Mouse (Mus musculus) thymus, postnatal 10 days (tissue): ENCODE results near the gene Mrps33.

Source experiments
- DNase-seq, 2 experiments: peaks; one replicate each; pipeline ENCODE4 v3.0.0; 2021; ENCODE audit warnings: low spot score in 2 of 2

Mrps33 gene

GRCm38 (mm10) chr6:39810612-39811116 is at the start of gene Mrps33:
Gene Mrps33 (minus strand): TSS chr6:39810988.
- peak; percentile 97 to 98 for DNase-seq

- no peak for DNase-seq
Observed at GRCm38 (mm10) chr6:39849667-39850066, 38.9 kb upstream of the Mrps33 start.

DNA sequence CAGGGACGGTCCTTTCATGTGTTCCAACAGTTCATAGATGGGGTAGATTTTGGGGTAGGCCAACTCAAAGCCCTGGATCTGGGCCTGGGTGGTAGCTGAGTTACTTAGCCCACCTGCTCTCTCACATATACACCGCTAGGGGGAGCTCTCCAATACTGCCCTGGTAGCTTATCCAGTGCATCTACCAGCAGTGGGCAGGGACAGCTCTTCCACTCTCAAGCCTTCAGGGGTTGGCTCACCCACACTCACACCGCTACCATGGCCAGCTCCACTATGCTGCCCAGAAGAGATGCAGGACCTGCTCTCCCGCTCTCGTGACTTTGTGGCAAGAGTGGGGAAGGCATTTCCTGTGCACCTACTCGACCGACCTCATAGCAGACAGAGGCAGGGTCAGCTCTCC is 38.0 kb upstream of the Mrps33 start:
- DNase-seq: no peak

- no peak for DNase-seq
Observed at GRCm38 (mm10) chr6:39847538-39847937, 36.8 kb upstream of the Mrps33 start.

- no peak for DNase-seq
Observed at GRCm38 (mm10) chr6:39843698-39844342, 33.0 kb upstream of the Mrps33 start.

DNA sequence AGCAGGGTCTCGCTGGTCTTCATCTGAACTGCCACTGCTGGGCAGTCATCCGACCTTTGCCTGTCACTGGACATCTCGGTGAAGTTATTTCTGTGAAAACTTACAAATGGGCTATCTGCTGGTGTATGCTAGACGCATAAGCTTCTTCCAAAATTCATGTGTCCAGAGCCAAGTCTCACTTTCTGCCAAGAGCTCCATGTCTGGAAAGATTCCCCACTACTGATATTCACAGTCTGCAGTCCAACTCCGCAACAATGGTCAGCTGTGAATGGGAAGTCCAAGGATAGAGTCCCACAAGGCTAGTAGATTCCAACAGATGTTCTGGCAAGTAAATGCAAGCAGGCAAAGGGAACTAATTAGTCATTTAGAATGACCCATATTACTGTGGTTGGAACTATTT is 17.9 kb upstream of the Mrps33 start:
- no peak for DNase-seq

DNA sequence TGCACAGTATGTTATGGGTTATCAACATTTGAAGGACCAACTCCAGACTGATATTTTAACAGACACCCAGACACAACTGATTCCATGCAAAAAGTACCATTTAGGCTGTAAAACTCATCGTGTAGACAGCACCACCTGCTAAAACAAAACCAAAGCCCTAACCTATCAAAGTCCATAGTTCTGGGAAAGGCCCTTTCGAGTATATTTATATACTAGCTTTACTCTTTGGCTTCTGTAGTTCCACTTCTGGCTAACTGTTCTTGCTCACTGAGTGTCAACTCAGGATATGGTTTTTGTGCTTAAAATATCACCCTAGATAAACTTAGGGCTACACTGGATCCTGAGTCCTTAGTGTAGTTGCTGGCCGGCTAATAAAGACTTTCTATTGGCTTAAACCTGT is 10.5 kb upstream of the Mrps33 start:
- DNase-seq: no peak

- DNase-seq: no peak
Observed at GRCm38 (mm10) chr6:39818922-39819321, 8.1 kb upstream of the Mrps33 start.

- DNase-seq: peak; percentile 8 to 11
Observed at GRCm38 (mm10) chr6:39808511-39808910, 2.3 kb downstream of the Mrps33 start.

- DNase-seq: no peak
Observed at GRCm38 (mm10) chr6:39807050-39807560, 3.7 kb downstream of the Mrps33 start.

DNA sequence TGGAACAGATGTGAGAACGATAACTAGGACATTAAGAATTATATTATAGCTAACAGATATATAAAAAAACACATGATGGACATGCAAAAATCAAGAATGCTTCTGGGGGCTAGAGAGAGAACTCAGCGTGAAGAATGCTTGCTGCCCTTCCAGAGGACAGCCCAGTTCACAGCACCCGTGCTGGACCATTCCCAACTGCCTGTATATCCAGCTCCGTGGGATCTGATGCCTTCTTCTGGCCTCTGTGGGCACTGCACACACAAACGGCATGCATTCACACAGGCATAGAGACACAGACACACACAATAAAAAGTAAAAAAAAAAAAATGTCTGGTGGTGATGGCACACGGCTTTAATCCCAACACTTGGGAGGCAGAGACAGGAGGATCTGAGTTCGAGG is 4.5 kb downstream of the Mrps33 start:
- DNase-seq: no peak

- DNase-seq: no peak
Observed at GRCm38 (mm10) chr6:39805916-39806315, 4.9 kb downstream of the Mrps33 start.

DNA sequence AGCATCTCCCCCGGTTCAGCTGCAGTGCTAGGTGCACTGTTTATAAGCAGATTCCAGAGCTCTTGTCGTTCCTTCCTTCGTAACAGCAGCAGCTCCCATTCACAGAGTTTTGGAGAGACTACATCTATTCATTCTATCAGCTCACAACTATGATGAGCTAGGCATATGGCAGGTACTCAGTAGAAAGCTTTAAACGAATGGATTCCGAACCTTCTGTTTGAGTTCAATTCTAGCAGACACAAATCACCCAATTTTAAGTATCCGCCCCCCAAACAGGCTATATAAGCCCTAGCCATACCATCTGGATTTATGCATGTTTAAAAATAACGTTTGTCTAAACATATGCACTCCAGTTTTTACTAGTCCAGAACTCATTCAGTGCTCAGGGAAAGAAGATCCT is 9.8 kb downstream of the Mrps33 start:
- DNase-seq: no peak

DNA sequence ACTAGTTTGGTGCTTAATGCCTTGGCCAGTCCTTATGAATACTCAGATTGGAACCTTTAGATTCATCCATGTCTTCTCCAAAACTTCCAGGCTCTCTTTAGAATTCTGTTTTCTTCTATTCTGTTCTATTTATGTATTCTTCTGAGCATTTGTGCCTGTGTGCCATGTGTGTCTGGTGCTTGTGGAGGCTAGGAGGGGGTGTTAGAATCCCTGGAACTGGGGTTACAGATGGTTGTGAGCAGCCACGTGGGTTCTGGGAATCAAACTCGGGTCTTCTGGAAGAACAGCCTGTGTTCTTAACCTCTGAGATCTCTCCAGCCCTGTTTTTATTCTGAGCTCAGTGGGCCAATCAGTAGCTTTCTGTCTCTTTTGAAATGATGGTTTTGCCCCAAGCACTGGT is 13.7 kb downstream of the Mrps33 start:
- no peak for DNase-seq

GRCm38 (mm10) chr6:39796150-39796549 is 14.6 kb downstream of the Mrps33 start:
- DNase-seq: no peak

- DNase-seq: no peak
Observed at GRCm38 (mm10) chr6:39791806-39792205, 19.0 kb downstream of the Mrps33 start.

DNA sequence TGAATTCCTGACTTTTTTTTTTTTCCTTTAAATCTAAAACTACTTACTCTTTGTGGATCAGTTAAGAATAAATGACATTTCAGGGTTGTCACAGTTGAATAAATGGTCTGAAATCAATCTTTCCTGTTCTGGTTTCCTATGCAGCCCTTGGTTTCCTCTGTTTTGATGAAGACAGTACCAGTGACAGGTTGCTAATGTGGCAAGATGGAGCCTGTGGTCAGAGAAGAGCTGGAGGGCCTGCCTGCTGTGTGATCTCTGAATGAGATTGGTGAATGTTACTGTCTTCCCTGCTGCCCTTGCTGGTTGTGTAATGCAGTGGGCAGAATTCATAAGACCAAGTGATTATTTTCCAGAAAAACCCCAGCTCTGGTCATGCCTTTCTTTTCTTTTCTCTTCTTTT is 22.4 kb downstream of the Mrps33 start:
- DNase-seq: no peak

- no peak for DNase-seq
Observed at GRCm38 (mm10) chr6:39787783-39788182, 23.0 kb downstream of the Mrps33 start.

DNA sequence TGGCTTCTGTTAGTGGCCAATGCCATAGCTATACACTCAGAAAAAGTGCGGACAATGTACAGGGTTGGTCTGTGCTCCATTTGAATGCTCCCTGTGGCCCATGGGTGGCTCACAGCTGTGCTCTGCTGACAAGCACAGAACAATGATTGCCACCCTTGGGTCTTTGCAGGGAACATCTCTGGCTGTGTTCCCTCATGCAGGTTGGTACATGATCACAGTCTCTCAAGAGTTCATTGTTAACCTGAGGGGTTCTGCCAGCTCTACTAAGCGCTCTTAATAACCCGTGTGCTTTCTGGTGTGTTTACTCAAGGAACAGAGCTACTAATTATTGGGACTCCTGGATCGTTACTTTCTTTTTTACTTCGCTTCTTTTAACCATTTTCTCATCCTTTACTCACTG is 24.8 kb downstream of the Mrps33 start:
- DNase-seq: no peak

GRCm38 (mm10) chr6:39783521-39783920 is 27.3 kb downstream of the Mrps33 start:
- no peak for DNase-seq

DNA sequence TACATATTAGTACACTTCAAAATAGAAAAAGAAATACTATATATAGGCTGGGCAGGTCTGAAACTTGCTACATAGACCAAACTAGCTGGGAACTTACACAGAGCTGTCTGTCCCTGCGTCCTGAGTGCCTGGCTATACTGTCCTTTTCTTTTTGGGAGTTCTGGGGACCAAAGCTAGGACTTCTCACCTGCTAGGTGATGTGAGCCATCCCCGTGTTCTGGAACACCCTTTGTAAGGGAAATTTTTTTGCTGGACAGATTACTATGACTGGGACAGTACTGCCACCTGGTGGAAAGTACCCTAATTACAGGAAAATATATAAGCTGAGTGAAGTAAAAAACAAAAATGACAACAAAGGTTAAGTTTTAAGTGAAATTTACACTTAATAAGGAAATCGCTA is 28.2 kb downstream of the Mrps33 start:
- peak in 1 of 2 experiments; percentile 55 for DNase-seq

DNA sequence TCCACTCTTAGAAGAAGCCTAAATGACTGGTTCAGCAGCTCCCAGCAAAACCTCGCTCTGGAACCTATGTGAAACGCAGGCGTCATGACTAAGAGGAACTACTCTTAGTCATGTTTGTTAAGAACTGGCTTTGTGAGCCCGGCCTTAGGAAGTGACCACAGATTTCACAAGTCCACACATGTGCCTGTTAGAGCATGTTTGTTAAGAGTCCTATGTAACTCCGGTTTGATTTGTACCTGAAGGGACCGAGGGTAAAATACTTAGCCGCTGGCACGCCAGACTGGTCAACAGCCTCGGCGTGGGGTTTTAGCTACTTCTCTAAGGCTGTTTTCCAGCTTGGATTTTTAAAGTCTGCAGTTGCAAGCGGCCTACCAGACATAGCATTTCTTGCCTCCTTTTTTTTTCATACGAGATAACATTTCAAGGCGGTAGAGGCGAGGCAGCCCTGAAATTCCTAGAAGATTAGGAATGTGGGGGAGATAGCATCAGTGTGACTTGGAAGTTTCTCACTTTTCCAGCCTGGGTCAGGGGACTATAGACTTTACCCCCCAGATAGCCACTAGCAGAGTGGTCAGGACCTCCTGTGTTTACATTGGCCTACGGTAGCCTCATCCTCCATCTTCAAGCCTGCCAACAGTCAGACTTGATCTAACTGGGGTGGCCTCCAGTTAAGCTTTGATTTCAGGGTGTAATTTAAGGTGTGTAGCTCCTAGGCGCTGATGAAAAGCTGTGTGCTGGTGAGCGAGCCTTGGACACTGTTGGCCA is 28.8 kb downstream of the Mrps33 start:
- no peak for DNase-seq
